Mouse (Mus musculus): ENCODE measurements around the gene Morn5. TPM values are rescaled to one million over a fixed set of nuclear protein-coding genes. Genes with fewer than 3 reads are reported as not detected.

Gene Morn5
- polyA plus RNA-seq, 1 experiment from 2014 or later, result not detected

GRCm38 (mm10) chr2:36034898-36035297 lies 14.4 kb upstream of the Morn5 start:
- H3K27me3 ChIP-seq (ENCODE audit: insufficient read depth, poor library complexity, severe bottlenecking), result no peaks in the 10 kb centered on the region
- no peaks in the 10 kb centered on the region for H3K9me3 ChIP-seq
- WGBS, result 83% methylated on average over 7 of the region's 7 CpGs
- peaks cover 44% of the 10 kb centered on the region for H3K36me3 ChIP-seq
- no peak for DNase-seq (ENCODE audit: low spot score)
- H3K4me3 ChIP-seq, result no peak overlapping the region
- H3K4me1 ChIP-seq, result peaks cover 15% of the 10 kb centered on the region
- no peak overlapping the region for H3K27ac ChIP-seq

GRCm38 (mm10) chr2:36035413-36036081 lies 13.7 kb upstream of the Morn5 start:
- peaks cover 20% of the 10 kb centered on the region for H3K4me1 ChIP-seq
- no peak overlapping the region for H3K4me3 ChIP-seq
- peaks cover 45% of the 10 kb centered on the region for H3K36me3 ChIP-seq
- WGBS, result 64% methylated on average over 11 of the region's 11 CpGs
- no peaks in the 10 kb centered on the region for H3K9me3 ChIP-seq
- no peak for DNase-seq (ENCODE audit: low spot score)
- no peak overlapping the region for H3K27ac ChIP-seq
- H3K27me3 ChIP-seq (ENCODE audit: insufficient read depth, poor library complexity, severe bottlenecking), result no peaks in the 10 kb centered on the region

GRCm38 (mm10) chr2:36039297-36039985 lies 9.8 kb upstream of the Morn5 start:
- 0 out of 2 replicates have a peak overlapping the region, but pooled peaks have one; percentile 13 for H3K27ac ChIP-seq
- WGBS, result 59% methylated on average over 7 of the region's 7 CpGs
- peaks cover 61% of the 10 kb centered on the region for H3K36me3 ChIP-seq
- H3K9me3 ChIP-seq, result no peaks in the 10 kb centered on the region
- H3K4me3 ChIP-seq, result no peak overlapping the region
- H3K4me1 ChIP-seq, result peaks cover 27% of the 10 kb centered on the region
- H3K27me3 ChIP-seq (ENCODE audit: insufficient read depth, poor library complexity, severe bottlenecking), result no peaks in the 10 kb centered on the region
- DNase-seq (ENCODE audit: low spot score), result no peak

GRCm38 (mm10) chr2:36040872-36041271 lies 8.4 kb upstream of the Morn5 start:
- Histone ChIP-seq H3K27me3 (ENCODE audit: insufficient read depth, poor library complexity, severe bottlenecking) (no peaks in the 10 kb centered on the region), H3K4me1 (peaks cover 25% of the 10 kb centered on the region), H3K9me3 (no peaks in the 10 kb centered on the region), H3K4me3 (no peak overlapping the region), H3K27ac (no peak overlapping the region), H3K36me3 (peaks cover 56% of the 10 kb centered on the region)
- DNase-seq (ENCODE audit: low spot score), result no peak
- WGBS, result 71% methylated on average over 1 of the region's 1 CpGs

GRCm38 (mm10) chr2:36048164-36048563 lies 1.1 kb upstream of the Morn5 start:
- no peaks in the 10 kb centered on the region; the same call in 1 of the 2 replicates for H3K27me3 ChIP-seq (ENCODE audit: insufficient read depth, poor library complexity, severe bottlenecking)
- peak overlapping the region; percentile 93; the same call in 1 of the 2 replicates for H3K27ac ChIP-seq
- WGBS, result 51% methylated on average over 8 of the region's 8 CpGs
- no peak for DNase-seq (ENCODE audit: low spot score)
- no peaks in the 10 kb centered on the region for H3K9me3 ChIP-seq
- peaks cover 14% of the 10 kb centered on the region for H3K36me3 ChIP-seq
- H3K4me1 ChIP-seq, result peaks cover 19% of the 10 kb centered on the region
- H3K4me3 ChIP-seq, result peak overlapping the region; percentile 70

GRCm38 (mm10) chr2:36049567-36049954 lies 303 bp downstream of the Morn5 start:
- Histone ChIP-seq H3K9me3 (no peaks in the 10 kb centered on the region), H3K36me3 (0 out of 2 replicates have a peak, but pooled peaks cover under 1% of the 10 kb centered on the region), H3K27me3 (ENCODE audit: insufficient read depth, poor library complexity, severe bottlenecking) (no peaks in the 10 kb centered on the region; the same call in 1 of the 2 replicates), H3K27ac (no peak overlapping the region), H3K4me1 (peaks cover 19% of the 10 kb centered on the region), H3K4me3 (peak overlapping the region; percentile 70)
- no peak for DNase-seq (ENCODE audit: low spot score)
- 41% methylated on average over 10 of the region's 10 CpGs for WGBS

GRCm38 (mm10) chr2:36053249-36053648 lies 4.0 kb downstream of the Morn5 start:
- H3K4me1 ChIP-seq, result peaks cover 8% of the 10 kb centered on the region
- no peaks in the 10 kb centered on the region for H3K36me3 ChIP-seq
- peaks cover 10% of the 10 kb centered on the region for H3K27me3 ChIP-seq (ENCODE audit: insufficient read depth, poor library complexity, severe bottlenecking)
- 71% methylated on average over 3 of the region's 3 CpGs for WGBS
- no peak for DNase-seq (ENCODE audit: low spot score)
- H3K9me3 ChIP-seq, result no peaks in the 10 kb centered on the region
- H3K4me3 ChIP-seq, result no peak overlapping the region
- no peak overlapping the region for H3K27ac ChIP-seq

GRCm38 (mm10) chr2:36056248-36056647 lies 7.0 kb downstream of the Morn5 start:
- Histone ChIP-seq H3K27me3 (ENCODE audit: insufficient read depth, poor library complexity, severe bottlenecking) (peaks cover 12% of the 10 kb centered on the region), H3K36me3 (no peaks in the 10 kb centered on the region), H3K9me3 (no peaks in the 10 kb centered on the region), H3K4me3 (no peak overlapping the region), H3K27ac (no peak overlapping the region), H3K4me1 (no peaks in the 10 kb centered on the region)
- DNase-seq (ENCODE audit: low spot score), result no peak
- WGBS, result 42% methylated on average over 3 of the region's 3 CpGs

GRCm38 (mm10) chr2:36061409-36061808 lies 12.2 kb downstream of the Morn5 start:
- peaks cover 9% of the 10 kb centered on the region; the same call in 1 of the 2 replicates for H3K27me3 ChIP-seq (ENCODE audit: insufficient read depth, poor library complexity, severe bottlenecking)
- H3K27ac ChIP-seq, result no peak overlapping the region
- no peaks in the 10 kb centered on the region for H3K9me3 ChIP-seq
- no peaks in the 10 kb centered on the region for H3K36me3 ChIP-seq
- no peaks in the 10 kb centered on the region for H3K4me1 ChIP-seq
- 53% methylated on average over 5 of the region's 5 CpGs for WGBS
- no peak for DNase-seq (ENCODE audit: low spot score)
- H3K4me3 ChIP-seq, result no peak overlapping the region

- no peaks in the 10 kb centered on the region for H3K36me3 ChIP-seq
- no peak overlapping the region for H3K27ac ChIP-seq
- no peak overlapping the region for H3K4me3 ChIP-seq
- no peaks in the 10 kb centered on the region for H3K4me1 ChIP-seq
- no peaks in the 10 kb centered on the region for H3K9me3 ChIP-seq
- peaks cover 26% of the 10 kb centered on the region for H3K27me3 ChIP-seq (ENCODE audit: insufficient read depth, poor library complexity, severe bottlenecking)
- 60% methylated on average over 9 of the region's 9 CpGs for WGBS
- DNase-seq (ENCODE audit: low spot score), result no peak
Observed at GRCm38 (mm10) chr2:36067132-36067531, 17.9 kb downstream of the Morn5 start.

- Histone ChIP-seq H3K27ac (no peak overlapping the region), H3K9me3 (no peaks in the 10 kb centered on the region), H3K27me3 (ENCODE audit: insufficient read depth, poor library complexity, severe bottlenecking) (peaks cover 32% of the 10 kb centered on the region), H3K4me3 (no peak overlapping the region), H3K4me1 (no peaks in the 10 kb centered on the region), H3K36me3 (no peaks in the 10 kb centered on the region)
- WGBS, result 70% methylated on average over 8 of the region's 8 CpGs
- DNase-seq (ENCODE audit: low spot score), result no peak
Observed at GRCm38 (mm10) chr2:36071660-36072305, 22.5 kb downstream of the Morn5 start.

GRCm38 (mm10) chr2:36073781-36074180 lies 24.5 kb downstream of the Morn5 start:
- Histone ChIP-seq H3K4me1 (no peaks in the 10 kb centered on the region), H3K4me3 (no peak overlapping the region), H3K9me3 (no peaks in the 10 kb centered on the region), H3K36me3 (no peaks in the 10 kb centered on the region), H3K27ac (no peak overlapping the region), H3K27me3 (ENCODE audit: insufficient read depth, poor library complexity, severe bottlenecking) (peaks cover 46% of the 10 kb centered on the region)
- WGBS, result 47% methylated on average over 3 of the region's 3 CpGs
- DNase-seq (ENCODE audit: low spot score), result no peak

GRCm38 (mm10) chr2:36075210-36075609 lies 26.0 kb downstream of the Morn5 start:
- Histone ChIP-seq H3K27ac (no peak overlapping the region), H3K27me3 (ENCODE audit: insufficient read depth, poor library complexity, severe bottlenecking) (peaks cover 45% of the 10 kb centered on the region), H3K36me3 (no peaks in the 10 kb centered on the region), H3K4me3 (no peak overlapping the region), H3K9me3 (no peaks in the 10 kb centered on the region), H3K4me1 (no peaks in the 10 kb centered on the region)
- WGBS, result 79% methylated on average over 5 of the region's 5 CpGs
- no peak for DNase-seq (ENCODE audit: low spot score)
